Mouse (Mus musculus) CH12.LX (cell line): ENCODE measurements around the gene Tfpt. TPM values are rescaled to one million over a fixed set of nuclear protein-coding genes. Genes with fewer than 3 reads are reported as not detected.
A peak's percentile ranks its signal among the peaks of the same experiment; 100 is the strongest.

Experiments used
- DNase-seq: peaks from one replicate; pipeline ENCODE4 v3.0.0-alpha.2; 2013; ENCODE audit errors: extremely low read depth
- H3K27ac ChIP-seq: 2 replicates; pipeline ENCODE4 v1.5.1; 2012; ENCODE audit warnings: low read depth, mild to moderate bottlenecking, control low read depth, moderate library complexity; ENCODE audit not compliant: insufficient read depth
- H3K27me3 ChIP-seq: replicated peaks from 2 replicates; pipeline ENCODE3; 2012; ENCODE audit warnings: inconsistent platforms
- H3K36me3 ChIP-seq, 2 experiments: replicated peaks in 1 of 2; 2 replicates each; pipeline versions ENCODE3 to v1.6.1; 2012; ENCODE audit warnings: inconsistent platforms in 1 of 2, low read length in 1 of 2, mild to moderate bottlenecking in 1 of 2, mixed read lengths in 1 of 2, moderate library complexity in 1 of 2; ENCODE audit not compliant: control insufficient read depth in 1 of 2, insufficient read depth in 1 of 2
- H3K4me1 ChIP-seq, 2 experiments: 2 replicates each; pipeline ENCODE4 v1.6.1; 2012; ENCODE audit warnings: inconsistent platforms in 1 of 2, moderate library complexity in 1 of 2; ENCODE audit not compliant: insufficient read depth in 2 of 2, control insufficient read depth in 1 of 2
- H3K4me2 ChIP-seq: 2 replicates; pipeline ENCODE4 v1.6.1; 2012; ENCODE audit warnings: low read depth, mild to moderate bottlenecking, control low read depth; ENCODE audit not compliant: poor library complexity, insufficient read depth, severe bottlenecking
- H3K4me3 ChIP-seq, 3 experiments: fragments of 150-350 bp in 1 of 3; sonication (generic) in 1 of 3; replicated peaks in 1 of 3; 2 replicates each; pipeline versions ENCODE3 to v1.5.1; 2011 to 2012; ENCODE audit warnings: low read depth in 2 of 3, low read length in 2 of 3, mild to moderate bottlenecking in 2 of 3, moderate library complexity in 2 of 3, control low read depth in 1 of 3, improper control_type of control experiment in 1 of 3, inconsistent platforms in 1 of 3, mixed read lengths in 1 of 3; ENCODE audit not compliant: poor library complexity in 1 of 3
- H3K79me2 ChIP-seq: replicated peaks from 2 replicates; pipeline ENCODE4 v1.6.1; 2012; ENCODE audit warnings: mild to moderate bottlenecking, moderate library complexity; ENCODE audit not compliant: control insufficient read depth, poor library complexity, insufficient read depth, severe bottlenecking; ENCODE audit errors: extremely low read depth
- H3K9ac ChIP-seq: 2 replicates; pipeline ENCODE4 v1.6.1; 2012; ENCODE audit warnings: low read depth, mild to moderate bottlenecking, control low read depth, moderate library complexity; ENCODE audit not compliant: insufficient read depth
- H3K9me3 ChIP-seq: replicated peaks from 2 replicates; pipeline ENCODE3; 2012; ENCODE audit warnings: low read length, inconsistent platforms, mixed read lengths
- BHLHE40 ChIP-seq: IDR thresholded peaks from 2 replicates; pipeline ENCODE4 v1.6.1; 2011; ENCODE audit warnings: mild to moderate bottlenecking, low read depth, low read length, improper control_type of control experiment
- CHD1 ChIP-seq: IDR thresholded peaks from 2 replicates; pipeline ENCODE4 v1.6.1; 2012; ENCODE audit warnings: low read depth, low read length, improper control_type of control experiment, inconsistent platforms
- CHD2 ChIP-seq: IDR thresholded peaks from 2 replicates; pipeline ENCODE4 v1.6.1; 2011; ENCODE audit warnings: low read length, improper control_type of control experiment
- CTCF ChIP-seq, 2 experiments: IDR thresholded peaks in 1 of 2; conservative IDR thresholded peaks in 1 of 2; 2 replicates each; pipeline ENCODE4 v1.5.1; 2011 to 2012; ENCODE audit warnings: low read depth in 2 of 2, low read length in 2 of 2, improper control_type of control experiment in 1 of 2, inconsistent platforms in 1 of 2, mild to moderate bottlenecking in 1 of 2, moderate library complexity in 1 of 2
- E2F4 ChIP-seq: IDR thresholded peaks from 2 replicates; pipeline ENCODE4 v1.6.1; 2011; ENCODE audit warnings: low read depth, low read length, improper control_type of control experiment; ENCODE audit not compliant: insufficient replicate concordance
- EP300 ChIP-seq: IDR thresholded peaks from 2 replicates; pipeline ENCODE4 v1.6.1; 2011; ENCODE audit warnings: low read length, improper control_type of control experiment
- ETS1 ChIP-seq: conservative IDR thresholded peaks from 2 replicates; pipeline ENCODE4 v1.6.1; 2012; ENCODE audit warnings: low read depth, mild to moderate bottlenecking, inconsistent platforms, low read length, improper control_type of control experiment, moderate library complexity
- GABPA ChIP-seq: IDR thresholded peaks from 2 replicates; pipeline ENCODE4 v1.6.1; 2012; ENCODE audit warnings: low read depth, low read length, improper control_type of control experiment, inconsistent platforms; ENCODE audit not compliant: insufficient replicate concordance
- HCFC1 ChIP-seq: IDR thresholded peaks from 2 replicates; pipeline ENCODE4 v1.6.1; 2012; ENCODE audit warnings: low read depth, mild to moderate bottlenecking, inconsistent platforms, low read length, improper control_type of control experiment
- IRF4 ChIP-seq: IDR thresholded peaks from 2 replicates; pipeline ENCODE4 v1.6.1; 2014; ENCODE audit warnings: low read depth, mild to moderate bottlenecking, inconsistent platforms, low read length, improper control_type of control experiment
- JUN ChIP-seq: IDR thresholded peaks from 2 replicates; pipeline ENCODE4 v1.6.1; 2011; ENCODE audit warnings: low read depth, mild to moderate bottlenecking, low read length, improper control_type of control experiment, moderate library complexity; ENCODE audit not compliant: insufficient read depth
- JUND ChIP-seq: conservative IDR thresholded peaks from 2 replicates; pipeline ENCODE4 v1.6.1; 2011; ENCODE audit warnings: low read depth, low read length, improper control_type of control experiment
- MAFK ChIP-seq: IDR thresholded peaks from 2 replicates; pipeline ENCODE4 v1.6.1; 2011; ENCODE audit warnings: low read length, improper control_type of control experiment; ENCODE audit not compliant: insufficient replicate concordance
- MAX ChIP-seq: IDR thresholded peaks from 2 replicates; pipeline ENCODE4 v1.6.1; 2011; ENCODE audit warnings: low read length, improper control_type of control experiment
- MAZ ChIP-seq: IDR thresholded peaks from 2 replicates; pipeline ENCODE4 v1.6.1; 2012; ENCODE audit warnings: low read depth, mild to moderate bottlenecking, inconsistent platforms, low read length, improper control_type of control experiment, moderate library complexity
- MEF2A ChIP-seq: IDR thresholded peaks from 2 replicates; pipeline ENCODE4 v1.6.1; 2014; ENCODE audit warnings: low read depth, mild to moderate bottlenecking, inconsistent platforms, low read length, improper control_type of control experiment, borderline replicate concordance
- MXI1 ChIP-seq: IDR thresholded peaks from 2 replicates; pipeline ENCODE4 v1.6.1; 2011; ENCODE audit warnings: mild to moderate bottlenecking, low read depth, low read length, improper control_type of control experiment
- MYC ChIP-seq: IDR thresholded peaks from 2 replicates; pipeline ENCODE4 v1.6.1; 2011; ENCODE audit warnings: low read depth, mild to moderate bottlenecking, improper control_type of control experiment, low read length
- NELFE ChIP-seq: IDR thresholded peaks from 2 replicates; pipeline ENCODE4 v1.6.1; 2011; ENCODE audit warnings: low read depth, low read length, improper control_type of control experiment
- NRF1 ChIP-seq: IDR thresholded peaks from 2 replicates; pipeline ENCODE4 v1.6.1; 2014; ENCODE audit warnings: low read depth, mild to moderate bottlenecking, inconsistent platforms, low read length, improper control_type of control experiment, moderate library complexity
- PAX5 ChIP-seq: IDR thresholded peaks from 2 replicates; pipeline ENCODE4 v1.6.1; 2012; ENCODE audit warnings: low read length, inconsistent platforms, mixed read lengths
- POLR2A ChIP-seq: IDR thresholded peaks from 2 replicates; pipeline ENCODE4 v1.6.1; 2011; ENCODE audit warnings: low read depth, mild to moderate bottlenecking, improper control_type of control experiment, low read length
- POLR2AphosphoS2 ChIP-seq: IDR thresholded peaks from 2 replicates; pipeline ENCODE4 v1.6.1; 2011; ENCODE audit warnings: low read depth, low read length, improper control_type of control experiment
- RAD21 ChIP-seq: IDR thresholded peaks from 2 replicates; pipeline ENCODE4 v1.6.1; 2011; ENCODE audit warnings: low read depth, mild to moderate bottlenecking, low read length, improper control_type of control experiment, moderate library complexity
- RCOR1 ChIP-seq: conservative IDR thresholded peaks from 2 replicates; pipeline ENCODE4 v1.6.1; 2012; ENCODE audit warnings: low read depth, mild to moderate bottlenecking, inconsistent platforms, low read length, improper control_type of control experiment
- SMC3 ChIP-seq: IDR thresholded peaks from 2 replicates; pipeline ENCODE4 v1.6.1; 2011; ENCODE audit warnings: low read depth, low read length, improper control_type of control experiment
- TBP ChIP-seq: conservative IDR thresholded peaks from 2 replicates; pipeline ENCODE4 v1.6.1; 2011; ENCODE audit warnings: low read depth, low read length, improper control_type of control experiment
- TCF12 ChIP-seq: IDR thresholded peaks from 2 replicates; pipeline ENCODE4 v1.6.1; 2014; ENCODE audit warnings: low read depth, mild to moderate bottlenecking, inconsistent platforms, low read length, improper control_type of control experiment
- UBTF ChIP-seq: IDR thresholded peaks from 2 replicates; pipeline ENCODE4 v1.6.1; 2012; ENCODE audit warnings: low read depth, mild to moderate bottlenecking, inconsistent platforms, low read length, improper control_type of control experiment, moderate library complexity
- USF2 ChIP-seq: conservative IDR thresholded peaks from 2 replicates; pipeline ENCODE4 v1.6.1; 2011; ENCODE audit warnings: low read depth, low read length, improper control_type of control experiment
- ZC3H11A ChIP-seq: IDR thresholded peaks from 2 replicates; pipeline ENCODE4 v1.6.1; 2012; ENCODE audit warnings: low read depth, mild to moderate bottlenecking, inconsistent platforms, low read length, improper control_type of control experiment
- ZKSCAN1 ChIP-seq: IDR thresholded peaks from 2 replicates; pipeline ENCODE4 v1.6.1; 2012; ENCODE audit warnings: low read depth, inconsistent platforms, low read length, improper control_type of control experiment, borderline replicate concordance
- ZMIZ1 ChIP-seq: IDR thresholded peaks from 2 replicates; pipeline ENCODE4 v1.6.1; 2012; ENCODE audit warnings: low read depth, mild to moderate bottlenecking, inconsistent platforms, low read length, improper control_type of control experiment
- ZNF384 ChIP-seq: IDR thresholded peaks from 2 replicates; pipeline ENCODE4 v1.6.1; 2012; ENCODE audit warnings: low read depth, low read length, improper control_type of control experiment, inconsistent platforms
- dilution Hi-C: fragments of 300-500 bp; cut with MboI; formaldehyde crosslinking; loops from 2 replicates; pipeline ENCODE4 v1.14.3; 2020; ENCODE audit warnings: low sequenced_read_pairs; ENCODE audit not compliant: extremely low pct_unique_long_range_greater_than_20kb, extremely low pct_ligation_motif_present
- in situ Hi-C: fragments of 300-500 bp; cut with MboI; formaldehyde crosslinking; loops from 3 replicates; pipeline ENCODE4 v1.14.3; 2019; ENCODE audit warnings: low sequenced_read_pairs, low pct_ligation_motif_present, low pct_unique_long_range_greater_than_20kb, mixed read lengths
- polyA plus RNA-seq: library from polyadenylated mRNA; unstranded; fragments of >175 nt; gene quantifications from 2 replicates; pipeline ENCODE4 v1.2.1, GENCODE M21; 2012; ENCODE audit warnings: low read depth; ENCODE audit not compliant: insufficient read length
- total RNA-seq, 2 experiments: library from RNA; depleted of rRNA; stranded (reverse); fragments of 300-350 nt in 1 of 2; fragments of >200 nt in 1 of 2; gene quantifications; 2 replicates each; pipeline ENCODE4 v1.2.3; 2012 to 2014

The Tfpt gene
- total and polyA plus RNA-seq, 3 experiments, result 15.9 to 38.6 (median 28.8) TPM

DNA sequence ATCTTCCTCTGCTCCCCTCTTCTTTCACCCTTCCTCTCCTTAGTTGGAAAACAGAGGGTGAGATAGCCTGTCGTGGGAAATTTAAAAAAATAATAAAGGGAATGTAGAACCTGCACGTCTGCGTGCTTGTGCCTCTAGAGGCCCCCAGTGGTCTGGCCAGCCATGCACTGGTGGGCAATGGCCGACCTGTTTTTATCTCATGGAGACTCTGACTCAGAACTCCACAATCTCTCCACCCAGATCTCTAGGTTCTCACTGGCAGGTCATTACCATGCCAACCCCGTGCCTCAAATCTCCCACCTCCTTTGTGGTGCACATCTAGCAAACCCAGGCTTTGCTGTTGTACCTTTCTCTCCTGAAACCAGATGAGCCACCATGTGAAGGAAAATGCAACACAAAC lies 35.0 kb downstream of the Tfpt start:
- dilution Hi-C loops, result no loop called here
- H3K36me3 ChIP-seq, result no peaks in the 10 kb centered on the region
- DNase-seq, result peak; percentile 67
- H3K27me3 ChIP-seq, result no peaks in the 10 kb centered on the region
- in situ Hi-C loops, result no loop called here
- no peaks in the 10 kb centered on the region for H3K9me3 ChIP-seq
- peak overlapping the region; percentile 60 for H3K27ac ChIP-seq
- H3K4me2 ChIP-seq, result peak overlapping the region; percentile 79; the same call in 1 of the 2 replicates
- H3K79me2 ChIP-seq, result no peaks in the 10 kb centered on the region
- H3K4me1 ChIP-seq, result peaks cover 0 to 6% of the 10 kb centered on the region in 2 experiments; a peak in 1 of 4 replicates
- TF ChIP-seq RAD21 (peak; percentile 12), BHLHE40 (peak; percentile 28; the same call in 1 of the 2 replicates), POLR2A (no peak), ZNF384 (peak; percentile 70), ETS1 (peak; percentile 59), IRF4 (peak; percentile 29; the same call in 1 of the 2 replicates), ZMIZ1 (no peak), CHD2 (no peak), HCFC1 (no peak; the same call in 1 of the 2 replicates), ZKSCAN1 (no peak), UBTF (no peak), CHD1 (no peak; the same call in 1 of the 2 replicates), MYC (peak; percentile 76; the same call in 1 of the 2 replicates), PAX5 (no peak), JUN (0 out of 2 replicates have a peak, but pooled peaks have one; percentile 20), MAFK (no peak), USF2 (no peak), MAZ (no peak), E2F4 (no peak), TBP (no peak), TCF12 (no peak; the same call in 1 of the 2 replicates), GABPA (no peak), MEF2A (peak; percentile 42; the same call in 1 of the 2 replicates), NELFE (no peak), EP300 (no peak), ZC3H11A (no peak), JUND (peak; percentile 59; the same call in 1 of the 2 replicates), MXI1 (no peak; the same call in 1 of the 2 replicates), CTCF (conservative IDR thresholded peaks at IDR 0.05 in 1 of 2, IDR thresholded peaks at IDR 0.05 in 1 of 2; ENCODE audit: low read depth in 2 of 2, low read length in 2 of 2) (peak in 1 of 2 experiments; percentile 53; a peak in 2 of 4 replicates), SMC3 (peak; percentile 5; the same call in 1 of the 2 replicates), RCOR1 (no peak), NRF1 (0 out of 2 replicates have a peak, but pooled peaks have one; percentile 21), MAX (peak; percentile 33; the same call in 1 of the 2 replicates), POLR2AphosphoS2 (no peak)
- TF ChIP-seq, all 38 proteins: peak for 13
- Histone ChIP-seq H3K9ac (peak overlapping the region; percentile 75), H3K4me3 (peak overlapping the region; percentile 57 to 59 (median 57))
